Mouse (Mus musculus) testis, adult 2 months (tissue): Measurements from ENCODE around the gene Fam240a. TPM values are rescaled to one million over a fixed set of nuclear protein-coding genes. Genes with fewer than 3 reads are reported as not detected.
A peak's percentile ranks its signal among the peaks of the same experiment; 100 is the strongest.

Source experiments
- H3K27ac ChIP-seq: fragments of 200-500 bp; 2 replicates; pipeline ENCODE4 v1.5.1; 2012; ENCODE audit warnings: low read depth, low read length; ENCODE audit not compliant: control insufficient read depth, insufficient read depth
- H3K27me3 ChIP-seq: fragments of 200-500 bp; 2 replicates; pipeline ENCODE4 v1.6.1; 2012; ENCODE audit warnings: mild to moderate bottlenecking, low read length, moderate library complexity; ENCODE audit not compliant: control insufficient read depth, insufficient read depth
- H3K36me3 ChIP-seq: fragments of 200-500 bp; 2 replicates; pipeline ENCODE4 v1.6.1; 2012; ENCODE audit warnings: mild to moderate bottlenecking, low read length; ENCODE audit not compliant: control insufficient read depth, insufficient read depth
- H3K4me1 ChIP-seq: fragments of 200-500 bp; 2 replicates; pipeline ENCODE4 v1.6.1; 2012; ENCODE audit warnings: low read length; ENCODE audit not compliant: control insufficient read depth, insufficient read depth
- H3K4me3 ChIP-seq: fragments of 200-500 bp; 2 replicates; pipeline ENCODE4 v1.5.1; 2012; ENCODE audit warnings: low read depth, mild to moderate bottlenecking, low read length, moderate library complexity, mixed read lengths; ENCODE audit not compliant: control insufficient read depth
- CTCF ChIP-seq: fragments of 200-500 bp; IDR thresholded peaks from 2 replicates; pipeline ENCODE4 v1.5.1; 2012; ENCODE audit warnings: low read depth, mild to moderate bottlenecking, inconsistent platforms, low read length, moderate library complexity; ENCODE audit not compliant: control insufficient read depth, insufficient read depth, insufficient replicate concordance
- POLR2A ChIP-seq: fragments of 200-500 bp; IDR thresholded peaks from 2 replicates; pipeline ENCODE4 v1.6.1; 2012; ENCODE audit warnings: low read depth, mild to moderate bottlenecking, inconsistent platforms, low read length, moderate library complexity; ENCODE audit not compliant: control insufficient read depth
- polyA plus RNA-seq: library from polyadenylated mRNA; depleted of rRNA; stranded (reverse); fragments of >200 nt; gene quantifications from 2 replicates; pipeline ENCODE4 v1.2.3, GENCODE M21; 2012; rRNA removed

The Fam240a gene
- not detected in 2 replicates for polyA plus RNA-seq

GRCm38 (mm10) chr9:110916786-110917185 lies at the start of gene Fam240a:
Gene Fam240a (minus strand): TSS chr9:110916861.
- Histone ChIP-seq H3K4me3 (no peak within 1 kb of the TSS), H3K4me1 (no peaks in the 10 kb centered on the region; the same call in 1 of the 2 replicates), H3K27me3 (no peaks in the 10 kb centered on the region), H3K27ac (no peak within 1 kb of the TSS), H3K36me3 (no peaks in the 10 kb centered on the region)
- TF ChIP-seq CTCF: no peak
- no peak for TF ChIP-seq POLR2A

- no peaks in the 10 kb centered on the region; the same call in 1 of the 2 replicates for H3K4me1 ChIP-seq
- no peak for TF ChIP-seq CTCF
- no peak for TF ChIP-seq POLR2A
- no peaks in the 10 kb centered on the region for H3K36me3 ChIP-seq
- H3K27me3 ChIP-seq: no peaks in the 10 kb centered on the region
- H3K4me3 ChIP-seq: no peak overlapping the region
- H3K27ac ChIP-seq: no peak overlapping the region
Observed at GRCm38 (mm10) chr9:110965910-110966231, 49.2 kb upstream of the Fam240a start.

- TF ChIP-seq CTCF: no peak
- no peaks in the 10 kb centered on the region for H3K36me3 ChIP-seq
- peak overlapping the region; percentile 42 for H3K4me3 ChIP-seq
- H3K27ac ChIP-seq: no peak overlapping the region
- no peaks in the 10 kb centered on the region; the same call in 1 of the 2 replicates for H3K4me1 ChIP-seq
- no peaks in the 10 kb centered on the region for H3K27me3 ChIP-seq
Observed at GRCm38 (mm10) chr9:110965062-110965909, 48.6 kb upstream of the Fam240a start.

- Histone ChIP-seq H3K27ac (no peak overlapping the region), H3K4me3 (no peak overlapping the region), H3K36me3 (no peaks in the 10 kb centered on the region), H3K4me1 (no peaks in the 10 kb centered on the region; the same call in 1 of the 2 replicates), H3K27me3 (no peaks in the 10 kb centered on the region)
- TF ChIP-seq POLR2A (no peak), CTCF (no peak)
Observed at GRCm38 (mm10) chr9:110963566-110964115, 47.0 kb upstream of the Fam240a start.

GRCm38 (mm10) chr9:110961386-110961785 lies 44.7 kb upstream of the Fam240a start:
- no peak overlapping the region for H3K4me3 ChIP-seq

GRCm38 (mm10) chr9:110960230-110961149 lies 43.8 kb upstream of the Fam240a start:
- Histone ChIP-seq H3K4me1 (no peaks in the 10 kb centered on the region; the same call in 1 of the 2 replicates), H3K36me3 (no peaks in the 10 kb centered on the region), H3K27me3 (no peaks in the 10 kb centered on the region), H3K4me3 (no peak overlapping the region), H3K27ac (no peak overlapping the region)
- TF ChIP-seq POLR2A: no peak
- TF ChIP-seq CTCF: no peak

More at GRCm38 (mm10) chr9:110961386-110961785, 44.7 kb upstream of the Fam240a start:
- Histone ChIP-seq H3K27me3 (no peaks in the 10 kb centered on the region), H3K27ac (no peak overlapping the region), H3K4me1 (no peaks in the 10 kb centered on the region; the same call in 1 of the 2 replicates), H3K36me3 (no peaks in the 10 kb centered on the region)
- TF ChIP-seq CTCF: no peak
- no peak for TF ChIP-seq POLR2A

- H3K36me3 ChIP-seq: no peaks in the 10 kb centered on the region
- no peak overlapping the region for H3K27ac ChIP-seq
- TF ChIP-seq POLR2A: no peak
- TF ChIP-seq CTCF: no peak
- H3K27me3 ChIP-seq: no peaks in the 10 kb centered on the region
- no peaks in the 10 kb centered on the region for H3K4me1 ChIP-seq
- H3K4me3 ChIP-seq: no peak overlapping the region
Observed at GRCm38 (mm10) chr9:110959669-110960068, 43.0 kb upstream of the Fam240a start.
